Mouse (Mus musculus) embryonic fibroblast, embryonic 13.5 days (primary cell): ENCODE results near the gene Asna1.

Experiments used
- CTCF ChIP-seq: IDR thresholded peaks from 2 replicates; pipeline ENCODE4 v1.5.1; 2011; ENCODE audit warnings: mild to moderate bottlenecking, control low read depth, low read length, moderate library complexity, borderline replicate concordance; ENCODE audit not compliant: insufficient read depth
- POLR2A ChIP-seq: IDR thresholded peaks from 2 replicates; pipeline ENCODE4 v1.6.1; 2011; ENCODE audit warnings: low read depth, mild to moderate bottlenecking, control low read depth, low read length, moderate library complexity

DNA sequence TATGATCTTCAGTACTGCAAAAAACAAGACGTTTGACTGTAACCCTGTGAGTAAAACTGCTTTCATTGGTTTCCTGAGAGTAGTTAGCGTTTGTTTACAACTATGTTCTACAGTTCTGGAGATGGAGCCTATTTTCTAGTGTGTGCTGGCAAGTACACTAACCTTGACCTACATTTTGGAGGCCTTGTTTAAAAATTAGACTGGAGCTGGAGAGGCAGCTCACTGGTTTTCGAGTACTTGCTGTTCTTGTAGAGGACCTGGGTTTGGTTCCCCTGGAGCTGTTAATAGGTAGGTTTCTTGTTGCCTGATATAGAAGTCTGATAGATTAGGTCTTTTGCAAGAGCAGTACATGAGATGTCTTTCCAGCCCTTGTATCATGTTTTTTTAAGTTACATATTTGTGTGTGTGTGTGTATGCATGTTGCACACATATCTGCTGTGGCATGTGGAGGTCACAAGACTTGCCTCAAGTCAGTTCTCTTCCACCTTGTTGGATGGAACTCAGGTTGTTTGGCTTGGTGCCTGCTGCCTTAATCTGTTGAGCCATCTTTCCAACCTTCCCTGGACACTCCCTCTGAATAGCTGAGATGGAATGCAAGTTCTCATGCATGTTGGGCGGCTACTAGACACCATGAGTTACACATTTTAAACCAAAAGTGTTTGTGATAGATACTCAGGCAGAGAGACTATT, 7.7 kb upstream of the Asna1 start:
- TF ChIP-seq CTCF (no peak), POLR2A (no peak)
